Mouse (Mus musculus) layer of hippocampus, adult 9-10 months (tissue): ENCODE measurements around the gene Cdc27.

ENCODE experiments used
- DNase-seq: peaks from one replicate; pipeline ENCODE4 v3.0.0; 2022; ENCODE audit warnings: low spot score

Cdc27 gene

DNA sequence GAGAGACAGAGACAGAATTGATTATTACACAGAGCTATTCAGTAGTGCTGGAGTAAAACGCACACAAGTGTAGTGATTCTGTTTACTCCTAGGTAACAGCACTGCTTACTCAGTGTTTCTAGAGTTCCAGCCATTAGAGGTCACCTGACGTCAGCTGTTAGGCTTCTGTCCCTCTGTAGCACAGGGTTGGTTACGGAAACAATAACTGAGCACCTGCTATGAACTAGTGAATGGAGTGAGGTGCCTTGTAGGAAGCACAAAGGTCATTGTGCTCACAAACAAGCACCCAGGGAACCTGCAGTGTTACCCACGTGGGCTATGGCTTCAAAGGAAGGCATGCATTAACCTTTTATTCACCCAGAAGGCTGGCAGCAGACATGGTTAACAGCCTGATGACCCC is 70.9 kb downstream of the Cdc27 start:
- no peak for DNase-seq

DNA sequence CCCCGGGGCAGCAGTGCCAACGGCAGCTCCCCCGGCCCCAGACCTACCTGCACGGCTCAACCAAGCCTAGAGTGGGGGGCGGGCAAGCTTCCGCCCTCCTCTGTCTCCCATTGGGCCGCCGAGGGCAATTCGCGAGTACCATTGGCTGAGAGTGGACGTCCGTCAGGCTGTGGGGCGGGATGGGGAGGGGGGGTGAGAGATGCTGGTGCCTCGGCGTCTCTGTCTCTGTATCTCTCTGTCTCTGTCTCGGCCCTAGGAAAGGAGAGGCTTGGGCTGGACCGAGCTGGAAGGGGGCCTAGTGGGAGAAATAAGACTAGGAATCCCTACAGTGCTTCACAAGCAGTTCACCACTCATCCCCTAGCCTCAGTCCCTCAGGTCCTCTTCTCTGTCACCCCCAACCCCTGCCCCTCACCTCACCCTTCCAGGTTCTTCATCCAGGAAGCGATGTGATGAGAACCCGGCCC is 81.0 kb downstream of the Cdc27 start:
- peak; percentile 35 for DNase-seq

DNA sequence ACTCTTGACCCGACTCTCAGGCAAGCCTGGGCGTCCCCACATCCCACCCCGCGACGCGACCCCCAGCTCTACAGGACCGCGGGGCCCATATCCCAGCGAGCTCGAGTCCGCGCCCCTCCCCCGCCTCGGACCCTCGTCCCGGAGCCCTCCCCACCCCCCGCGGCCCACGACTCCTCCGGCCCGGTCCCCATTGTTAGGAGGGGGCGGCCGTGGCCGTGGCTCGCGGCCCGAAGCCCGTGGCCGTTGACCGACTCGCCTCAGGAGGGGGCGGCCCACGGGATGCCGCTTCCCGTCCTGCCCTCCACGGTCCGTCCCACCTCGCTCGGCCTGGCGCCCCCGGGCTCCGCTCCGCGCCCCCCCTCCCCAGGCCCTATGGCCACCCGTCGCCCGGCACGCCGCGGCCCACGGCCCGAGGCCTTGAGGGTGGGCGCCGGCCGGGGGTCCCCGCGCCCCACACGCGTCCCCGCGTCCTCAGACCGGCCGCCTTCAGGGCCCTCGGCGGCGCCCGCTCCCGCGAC is 81.6 kb downstream of the Cdc27 start, which contains the start of gene Kansl1:
Gene Kansl1 (minus strand): TSS at position 111 of the 518 bp plus-strand sequence.
- no peak for DNase-seq

DNA sequence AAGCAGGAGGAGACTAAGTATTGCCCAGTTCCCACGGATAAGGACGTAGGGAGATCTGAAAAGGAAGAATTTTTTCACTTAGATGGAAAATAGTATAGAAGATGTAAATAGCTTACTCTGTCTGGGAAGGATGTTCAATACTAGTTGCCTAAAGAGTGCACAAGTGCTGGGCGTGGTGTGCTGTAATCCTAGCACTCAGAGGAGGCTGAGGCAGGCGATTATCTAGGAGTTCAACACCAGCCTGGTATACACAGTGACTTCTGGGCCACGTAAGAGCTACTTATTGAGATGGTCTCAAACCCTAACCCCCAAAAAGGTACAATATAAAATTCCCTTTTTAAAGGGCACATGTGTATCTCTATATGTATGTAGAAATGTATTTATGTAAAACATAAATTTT is 82.7 kb downstream of the Cdc27 start:
- no peak for DNase-seq

DNA sequence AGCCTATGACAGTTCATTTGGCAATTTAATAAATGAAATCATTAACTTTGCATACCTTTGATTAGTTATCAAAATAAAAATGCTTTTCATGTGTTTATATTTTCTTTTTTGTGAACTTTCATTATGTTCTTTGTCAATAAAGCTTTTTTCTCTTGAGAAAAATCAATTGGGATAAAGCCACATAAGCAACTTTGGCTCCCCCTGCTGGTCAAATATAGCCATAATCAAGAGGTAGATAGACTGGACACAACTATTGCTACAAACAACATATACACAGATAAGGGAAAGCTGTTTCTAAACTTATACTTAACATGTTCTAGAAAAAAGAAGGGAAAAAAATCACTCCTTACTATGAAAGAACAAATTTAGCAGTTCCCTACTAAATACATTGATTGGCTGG is 88.9 kb downstream of the Cdc27 start:
- DNase-seq = peak; percentile 54

DNA sequence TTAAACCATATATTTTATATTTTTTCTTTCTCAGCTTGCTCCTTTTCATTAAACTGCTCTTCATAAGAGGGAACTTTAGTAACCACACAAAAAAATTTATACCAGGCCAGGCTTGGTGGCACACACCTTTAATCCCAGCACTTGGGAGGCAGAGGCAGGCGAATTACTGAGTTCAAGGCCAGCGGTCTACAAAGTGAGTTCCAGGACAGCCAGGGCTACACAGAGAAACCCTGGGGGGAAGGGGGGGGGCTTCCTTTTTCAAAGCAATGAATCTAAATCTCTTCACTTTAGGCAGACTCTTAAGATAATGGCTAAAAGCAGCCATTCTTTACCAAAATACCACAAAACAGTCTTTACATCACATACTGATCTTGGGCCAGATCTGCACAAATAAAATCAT is 90.7 kb downstream of the Cdc27 start:
- no peak for DNase-seq

DNA sequence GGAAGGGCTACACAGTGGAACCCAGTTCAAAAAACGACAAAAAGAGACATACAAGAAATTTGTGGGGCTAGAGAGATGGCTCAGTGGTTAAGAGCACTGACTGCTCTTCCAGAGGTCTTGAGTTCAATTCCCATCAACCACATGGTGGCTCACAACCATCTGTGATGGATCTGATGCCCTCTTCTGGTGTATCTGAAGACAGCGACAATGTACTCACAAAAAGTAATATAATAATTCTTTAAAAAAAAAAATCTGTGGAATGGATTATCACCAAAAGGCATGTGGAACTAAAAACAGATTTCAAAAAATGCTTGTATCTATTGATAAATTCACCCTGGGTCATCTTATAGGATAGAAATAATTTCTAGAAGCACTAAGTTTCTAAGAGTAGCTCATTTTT is 91.9 kb downstream of the Cdc27 start:
- no peak for DNase-seq
